Mouse (Mus musculus): ENCODE results near the gene Map2k6. TPM values are rescaled to one million over a fixed set of nuclear protein-coding genes. Genes with fewer than 3 reads are reported as not detected.
A peak's percentile ranks its signal among the peaks of the same experiment; 100 is the strongest.

Map2k6 gene
- polyA plus RNA-seq, 1 experiment from 2014 or later: 27.3 TPM

GRCm38 (mm10) chr11:110411596-110411995 lies 12.7 kb downstream of the Map2k6 start:
- WGBS: 91% methylated on average over 13 of the region's 13 CpGs

GRCm38 (mm10) chr11:110414263-110414662 lies 15.3 kb downstream of the Map2k6 start:
- ATAC-seq (ENCODE audit: insufficient number of reproducible peaks, insufficient read depth, low FRiP score, low read depth): no peak
- no peaks in the 10 kb centered on the region for H3K9me3 ChIP-seq (ENCODE audit: control insufficient read depth, low read depth, low read length)
- WGBS: 73% methylated on average over 7 of the region's 7 CpGs
- no peaks in the 10 kb centered on the region for H3K27me3 ChIP-seq (ENCODE audit: control insufficient read depth, insufficient read depth, low read length)
- no peaks in the 10 kb centered on the region for H3K36me3 ChIP-seq (ENCODE audit: control insufficient read depth, insufficient read depth, low read length)
- H3K4me3 ChIP-seq (ENCODE audit: low read depth, low read length): no peak overlapping the region
- H3K9ac ChIP-seq (replicated peaks; ENCODE audit: low read depth, low read length): no peak overlapping the region
- no peak overlapping the region for H3K4me2 ChIP-seq (replicated peaks; ENCODE audit: low read depth, low read length)
- H3K4me1 ChIP-seq (ENCODE audit: control insufficient read depth, insufficient read depth, low read length): no peaks in the 10 kb centered on the region
- H3K27ac ChIP-seq (ENCODE audit: low read length): no peak overlapping the region

More at GRCm38 (mm10) chr11:110411596-110411995, 12.7 kb downstream of the Map2k6 start:
- Histone ChIP-seq H3K9me3 (ENCODE audit: control insufficient read depth, low read depth, low read length) (no peaks in the 10 kb centered on the region), H3K4me3 (ENCODE audit: low read depth, low read length) (no peak overlapping the region), H3K27me3 (ENCODE audit: control insufficient read depth, insufficient read depth, low read length) (no peaks in the 10 kb centered on the region), H3K4me2 (replicated peaks; ENCODE audit: low read depth, low read length) (no peak overlapping the region), H3K9ac (replicated peaks; ENCODE audit: low read depth, low read length) (no peak overlapping the region), H3K36me3 (ENCODE audit: control insufficient read depth, insufficient read depth, low read length) (no peaks in the 10 kb centered on the region), H3K4me1 (ENCODE audit: control insufficient read depth, insufficient read depth, low read length) (no peaks in the 10 kb centered on the region), H3K27ac (ENCODE audit: low read length) (no peak overlapping the region)
- ATAC-seq (ENCODE audit: insufficient number of reproducible peaks, insufficient read depth, low FRiP score, low read depth): no peak

GRCm38 (mm10) chr11:110416691-110417090 lies 17.8 kb downstream of the Map2k6 start:
- WGBS: 72% methylated on average over 6 of the region's 6 CpGs
- Histone ChIP-seq H3K4me3 (ENCODE audit: low read depth, low read length) (no peak overlapping the region), H3K36me3 (ENCODE audit: control insufficient read depth, insufficient read depth, low read length) (no peaks in the 10 kb centered on the region), H3K4me1 (ENCODE audit: control insufficient read depth, insufficient read depth, low read length) (no peaks in the 10 kb centered on the region), H3K9ac (replicated peaks; ENCODE audit: low read depth, low read length) (no peak overlapping the region), H3K27me3 (ENCODE audit: control insufficient read depth, insufficient read depth, low read length) (no peaks in the 10 kb centered on the region), H3K27ac (ENCODE audit: low read length) (no peak overlapping the region), H3K9me3 (ENCODE audit: control insufficient read depth, low read depth, low read length) (no peaks in the 10 kb centered on the region), H3K4me2 (replicated peaks; ENCODE audit: low read depth, low read length) (no peak overlapping the region)
- no peak for ATAC-seq (ENCODE audit: insufficient number of reproducible peaks, insufficient read depth, low FRiP score, low read depth)

GRCm38 (mm10) chr11:110420463-110420862 lies 21.5 kb downstream of the Map2k6 start:
- no peak overlapping the region for H3K9ac ChIP-seq (replicated peaks; ENCODE audit: low read depth, low read length)
- no peaks in the 10 kb centered on the region for H3K36me3 ChIP-seq (ENCODE audit: control insufficient read depth, insufficient read depth, low read length)
- no peak for ATAC-seq (ENCODE audit: insufficient number of reproducible peaks, insufficient read depth, low FRiP score, low read depth)
- no peaks in the 10 kb centered on the region for H3K4me1 ChIP-seq (ENCODE audit: control insufficient read depth, insufficient read depth, low read length)
- no peak overlapping the region for H3K27ac ChIP-seq (ENCODE audit: low read length)
- H3K4me2 ChIP-seq (replicated peaks; ENCODE audit: low read depth, low read length): no peak overlapping the region
- no peak overlapping the region for H3K4me3 ChIP-seq (ENCODE audit: low read depth, low read length)
- H3K27me3 ChIP-seq (ENCODE audit: control insufficient read depth, insufficient read depth, low read length): no peaks in the 10 kb centered on the region
- no peaks in the 10 kb centered on the region for H3K9me3 ChIP-seq (ENCODE audit: control insufficient read depth, low read depth, low read length)
- 95% methylated on average over 7 of the region's 7 CpGs for WGBS

- H3K9ac ChIP-seq (replicated peaks; ENCODE audit: low read depth, low read length): no peak overlapping the region
- H3K4me3 ChIP-seq (ENCODE audit: low read depth, low read length): no peak overlapping the region
- H3K27ac ChIP-seq (ENCODE audit: low read length): 0 out of 2 replicates have a peak overlapping the region, but pooled peaks have one; percentile 17
- no peak overlapping the region for H3K4me2 ChIP-seq (replicated peaks; ENCODE audit: low read depth, low read length)
- ATAC-seq (ENCODE audit: insufficient number of reproducible peaks, insufficient read depth, low FRiP score, low read depth): no peak
- H3K36me3 ChIP-seq (ENCODE audit: control insufficient read depth, insufficient read depth, low read length): no peaks in the 10 kb centered on the region
- no peaks in the 10 kb centered on the region for H3K27me3 ChIP-seq (ENCODE audit: control insufficient read depth, insufficient read depth, low read length)
- no peaks in the 10 kb centered on the region for H3K9me3 ChIP-seq (ENCODE audit: control insufficient read depth, low read depth, low read length)
- H3K4me1 ChIP-seq (ENCODE audit: control insufficient read depth, insufficient read depth, low read length): 0 out of 2 replicates have a peak, but pooled peaks cover 2% of the 10 kb centered on the region
- 71% methylated on average over 6 of the region's 6 CpGs for WGBS
Observed at GRCm38 (mm10) chr11:110426572-110427145, 27.7 kb downstream of the Map2k6 start.

- Histone ChIP-seq H3K4me3 (ENCODE audit: low read depth, low read length) (no peak overlapping the region), H3K4me1 (ENCODE audit: control insufficient read depth, insufficient read depth, low read length) (0 out of 2 replicates have a peak, but pooled peaks cover 2% of the 10 kb centered on the region), H3K9me3 (ENCODE audit: control insufficient read depth, low read depth, low read length) (no peaks in the 10 kb centered on the region), H3K27ac (ENCODE audit: low read length) (0 out of 2 replicates have a peak overlapping the region, but pooled peaks have one; percentile 17), H3K4me2 (replicated peaks; ENCODE audit: low read depth, low read length) (no peak overlapping the region), H3K36me3 (ENCODE audit: control insufficient read depth, insufficient read depth, low read length) (no peaks in the 10 kb centered on the region), H3K9ac (replicated peaks; ENCODE audit: low read depth, low read length) (no peak overlapping the region), H3K27me3 (ENCODE audit: control insufficient read depth, insufficient read depth, low read length) (no peaks in the 10 kb centered on the region)
- no peak for ATAC-seq (ENCODE audit: insufficient number of reproducible peaks, insufficient read depth, low FRiP score, low read depth)
- 43% methylated on average over 11 of the region's 11 CpGs for WGBS
Observed at GRCm38 (mm10) chr11:110427159-110427561, 28.2 kb downstream of the Map2k6 start.

GRCm38 (mm10) chr11:110428999-110429398 lies 30.1 kb downstream of the Map2k6 start:
- no peaks in the 10 kb centered on the region for H3K27me3 ChIP-seq (ENCODE audit: control insufficient read depth, insufficient read depth, low read length)
- H3K9me3 ChIP-seq (ENCODE audit: control insufficient read depth, low read depth, low read length): no peaks in the 10 kb centered on the region
- no peaks in the 10 kb centered on the region for H3K36me3 ChIP-seq (ENCODE audit: control insufficient read depth, insufficient read depth, low read length)
- H3K4me1 ChIP-seq (ENCODE audit: control insufficient read depth, insufficient read depth, low read length): 0 out of 2 replicates have a peak, but pooled peaks cover 2% of the 10 kb centered on the region
- no peak overlapping the region for H3K4me3 ChIP-seq (ENCODE audit: low read depth, low read length)
- no peak overlapping the region for H3K9ac ChIP-seq (replicated peaks; ENCODE audit: low read depth, low read length)
- WGBS: 65% methylated on average over 6 of the region's 6 CpGs
- no peak for ATAC-seq (ENCODE audit: insufficient number of reproducible peaks, insufficient read depth, low FRiP score, low read depth)
- H3K4me2 ChIP-seq (replicated peaks; ENCODE audit: low read depth, low read length): no peak overlapping the region
- H3K27ac ChIP-seq (ENCODE audit: low read length): no peak overlapping the region

GRCm38 (mm10) chr11:110429837-110430418 lies 31.0 kb downstream of the Map2k6 start:
- ATAC-seq (ENCODE audit: insufficient number of reproducible peaks, insufficient read depth, low FRiP score, low read depth): no peak
- Histone ChIP-seq H3K4me2 (replicated peaks; ENCODE audit: low read depth, low read length) (no peak overlapping the region), H3K9ac (replicated peaks; ENCODE audit: low read depth, low read length) (no peak overlapping the region), H3K27me3 (ENCODE audit: control insufficient read depth, insufficient read depth, low read length) (no peaks in the 10 kb centered on the region), H3K4me3 (ENCODE audit: low read depth, low read length) (no peak overlapping the region), H3K9me3 (ENCODE audit: control insufficient read depth, low read depth, low read length) (no peaks in the 10 kb centered on the region), H3K4me1 (ENCODE audit: control insufficient read depth, insufficient read depth, low read length) (0 out of 2 replicates have a peak, but pooled peaks cover 2% of the 10 kb centered on the region), H3K27ac (ENCODE audit: low read length) (no peak overlapping the region), H3K36me3 (ENCODE audit: control insufficient read depth, insufficient read depth, low read length) (no peaks in the 10 kb centered on the region)
- WGBS: 70% methylated on average over 3 of the region's 3 CpGs

All from stomach, embryonic 14.5 days (tissue).